Mouse (Mus musculus) bone marrow macrophage, adult 2 months (primary cell): Measurements from ENCODE around the gene Mrpl1.

Experiments
- CTCF ChIP-seq: IDR thresholded peaks from 2 replicates; pipeline ENCODE4 v1.5.1; 2012; ENCODE audit warnings: low read depth, mild to moderate bottlenecking, low read length, moderate library complexity
- POLR2A ChIP-seq: IDR thresholded peaks from 2 replicates; pipeline ENCODE4 v1.6.1; 2012; ENCODE audit warnings: mild to moderate bottlenecking, low read depth, low read length, borderline replicate concordance

- TF ChIP-seq CTCF (no peak), POLR2A (no peak)
Measured at GRCm38 (mm10) chr5:96209459-96209858, at the start of gene Mrpl1.
